Mouse (Mus musculus): ENCODE measurements around the gene Mt1. TPM values are rescaled to one million over a fixed set of nuclear protein-coding genes. Genes with fewer than 3 reads are reported as not detected.

Mt1 gene
- polyA plus RNA-seq, 1 experiment from 2014 or later: 662 TPM

GRCm38 (mm10) chr8:94213819-94214218 is 34.9 kb downstream of the Mt1 start:
- H3K9ac ChIP-seq (ENCODE audit: low read length): peak overlapping the region; percentile 41; the same call in 1 of the 2 replicates
- WGBS: 60% methylated on average over 6 of the region's 6 CpGs
- no peak for ATAC-seq (replicated peaks; ENCODE audit: extremely low read depth, insufficient read depth, low FRiP score)

DNA sequence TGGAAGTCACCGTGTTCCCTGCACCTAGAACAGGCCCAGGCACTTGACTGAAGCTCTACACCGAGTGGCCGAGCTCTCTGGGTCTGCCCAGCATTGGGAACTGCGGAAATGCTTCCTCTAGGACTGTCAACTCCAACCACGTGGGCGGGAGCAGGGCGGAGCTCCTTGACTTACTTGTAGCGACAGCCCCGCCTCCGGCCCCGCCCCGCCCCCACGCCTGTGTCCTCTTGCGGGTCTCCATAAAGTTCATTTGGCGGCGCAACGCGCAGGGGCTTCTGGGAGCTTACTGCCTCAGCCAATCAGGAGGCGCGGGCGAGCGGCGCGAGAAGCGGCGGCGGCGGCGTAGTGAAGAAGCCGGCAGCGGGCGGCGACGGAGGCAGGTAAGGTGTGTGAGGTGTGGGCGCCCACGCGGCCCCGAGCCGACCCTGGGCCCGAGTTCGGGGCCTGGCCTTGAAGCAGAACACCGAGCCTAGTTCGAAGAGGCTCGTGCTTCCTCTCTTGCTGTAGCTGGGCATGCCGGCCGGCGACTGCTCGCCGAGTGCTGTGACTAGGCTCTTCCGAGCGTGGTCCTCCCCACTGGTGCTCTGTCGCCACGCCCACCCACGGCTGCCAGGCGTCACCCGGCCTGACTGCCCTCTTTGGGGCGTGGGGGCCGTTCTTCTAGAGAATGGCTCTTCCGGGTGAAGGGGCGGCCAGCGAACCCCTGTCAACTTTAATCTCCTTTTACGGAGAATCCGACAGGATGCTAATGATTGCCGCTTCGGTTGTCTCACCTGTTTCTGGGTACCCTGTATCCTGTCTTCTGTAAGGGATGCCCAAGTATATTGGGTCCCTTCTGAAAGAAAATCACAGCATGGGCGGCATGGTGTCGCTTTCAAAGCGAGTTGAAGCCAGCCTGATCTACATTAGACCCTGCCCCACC is 35.6 kb downstream of the Mt1 start, which contains the start of gene Nup93:
Gene Nup93 (plus strand): TSS at position 313 of the 922 bp plus-strand sequence.
- Histone ChIP-seq H3K4me1 (ENCODE audit: control insufficient read depth, insufficient read depth, low read length) (peaks cover 17% of the 10 kb centered on the region), H3K9ac (ENCODE audit: low read length) (peak within 1 kb of the TSS; percentile 93), H3K27ac (ENCODE audit: low read length) (peak within 1 kb of the TSS; percentile 75), H3K4me3 (ENCODE audit: low read length) (peak within 1 kb of the TSS; percentile 98), H3K4me2 (ENCODE audit: low read depth, low read length) (peak within 1 kb of the TSS; percentile 69), H3K36me3 (ENCODE audit: control insufficient read depth, insufficient read depth) (no peaks in the 10 kb centered on the region), H3K27me3 (ENCODE audit: control insufficient read depth, insufficient read depth, low read length) (no peaks in the 10 kb centered on the region), H3K9me3 (replicated peaks; ENCODE audit: control insufficient read depth, low read length) (no peaks in the 10 kb centered on the region)
- peak; percentile 98 for ATAC-seq (replicated peaks; ENCODE audit: extremely low read depth, insufficient read depth, low FRiP score)
- under 1% methylated on average over 68 of the region's 68 CpGs for WGBS

More at GRCm38 (mm10) chr8:94213819-94214218, 34.9 kb downstream of the Mt1 start:
- Histone ChIP-seq H3K36me3 (ENCODE audit: control insufficient read depth, insufficient read depth) (no peaks in the 10 kb centered on the region), H3K4me3 (ENCODE audit: low read length) (peak overlapping the region; percentile 98), H3K27ac (ENCODE audit: low read length) (peak overlapping the region; percentile 73), H3K4me2 (ENCODE audit: low read depth, low read length) (peak overlapping the region; percentile 69), H3K4me1 (ENCODE audit: control insufficient read depth, insufficient read depth, low read length) (peaks cover 20% of the 10 kb centered on the region), H3K9me3 (replicated peaks; ENCODE audit: control insufficient read depth, low read length) (no peaks in the 10 kb centered on the region), H3K27me3 (ENCODE audit: control insufficient read depth, insufficient read depth, low read length) (no peaks in the 10 kb centered on the region)

DNA sequence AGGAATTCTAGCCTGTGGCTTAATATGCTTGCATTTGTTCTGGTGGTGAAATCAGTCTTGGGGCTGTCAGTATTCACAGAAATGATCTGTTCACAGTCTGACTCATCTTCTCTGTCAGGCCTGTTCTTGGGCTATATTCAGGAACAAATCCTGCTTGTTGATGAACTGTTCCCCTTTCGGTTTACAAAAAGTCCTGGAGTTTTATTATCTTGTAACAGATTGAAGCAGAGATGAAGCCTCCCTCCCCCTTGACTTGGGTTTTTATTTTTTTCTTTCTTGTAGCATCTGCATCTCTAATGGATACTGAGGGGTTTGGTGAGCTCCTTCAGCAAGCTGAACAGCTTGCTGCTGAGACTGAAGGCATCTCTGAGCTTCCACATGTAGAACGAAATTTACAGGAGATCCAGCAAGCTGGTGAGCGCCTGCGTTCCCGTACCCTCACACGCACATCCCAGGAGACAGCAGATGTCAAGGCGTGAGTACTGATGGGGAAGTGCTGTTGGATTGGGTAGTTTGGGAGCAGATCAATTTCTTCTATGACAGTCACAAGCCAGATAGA is 48.6 kb downstream of the Mt1 start:
- no peaks in the 10 kb centered on the region for H3K9me3 ChIP-seq (replicated peaks; ENCODE audit: control insufficient read depth, low read length)
- H3K36me3 ChIP-seq (ENCODE audit: control insufficient read depth, insufficient read depth): 0 out of 2 replicates have a peak, but pooled peaks cover 4% of the 10 kb centered on the region
- H3K4me2 ChIP-seq (ENCODE audit: low read depth, low read length): no peak overlapping the region
- H3K27ac ChIP-seq (ENCODE audit: low read length): no peak overlapping the region
- WGBS: 81% methylated on average over 7 of the region's 7 CpGs
- no peaks in the 10 kb centered on the region for H3K27me3 ChIP-seq (ENCODE audit: control insufficient read depth, insufficient read depth, low read length)
- no peaks in the 10 kb centered on the region for H3K4me1 ChIP-seq (ENCODE audit: control insufficient read depth, insufficient read depth, low read length)
- ATAC-seq (replicated peaks; ENCODE audit: extremely low read depth, insufficient read depth, low FRiP score): no peak
- H3K4me3 ChIP-seq (ENCODE audit: low read length): no peak overlapping the region
- no peak overlapping the region for H3K9ac ChIP-seq (ENCODE audit: low read length)

Other genes with a start within 250 kb of the Mt1 start
- 43.3 and 45.5 TPM in 2 replicates for gene Amfr, start 166.2 kb upstream of the Mt1 start, polyA plus RNA-seq (2015; fragmentation: Nextera tagmentation; extraction: Ambion mirVana)
- 64.5 and 76.9 TPM in 2 replicates for gene Nudt21, start 142.1 kb upstream of the Mt1 start, polyA plus RNA-seq (2015; fragmentation: Nextera tagmentation; extraction: Ambion mirVana)
- 11.1 and 12.2 TPM in 2 replicates for gene Ogfod1, start 141.9 kb upstream of the Mt1 start, polyA plus RNA-seq (2015; fragmentation: Nextera tagmentation; extraction: Ambion mirVana)
- 9.8 and 12.4 TPM in 2 replicates for gene Bbs2, start 80.2 kb upstream of the Mt1 start, polyA plus RNA-seq (2015; fragmentation: Nextera tagmentation; extraction: Ambion mirVana)
- not detected in 2 replicates for gene Mt4, start 41.9 kb upstream of the Mt1 start, polyA plus RNA-seq (2015; fragmentation: Nextera tagmentation; extraction: Ambion mirVana)
- gene Mt3, start 26.5 kb upstream of the Mt1 start, polyA plus RNA-seq (2015; fragmentation: Nextera tagmentation; extraction: Ambion mirVana): 57.4 and 68.9 TPM in 2 replicates
- 58.8 and 59.5 TPM in 2 replicates for gene Mt2, start 6.4 kb upstream of the Mt1 start, polyA plus RNA-seq (2015; fragmentation: Nextera tagmentation; extraction: Ambion mirVana)
- 58.9 and 60.3 TPM in 2 replicates for gene Nup93, start 35.5 kb downstream of the Mt1 start, polyA plus RNA-seq (2015; fragmentation: Nextera tagmentation; extraction: Ambion mirVana)
- not detected in 2 replicates for gene Slc12a3, start 150.1 kb downstream of the Mt1 start, polyA plus RNA-seq (2015; fragmentation: Nextera tagmentation; extraction: Ambion mirVana)
- gene Herpud1, start 207.4 kb downstream of the Mt1 start, polyA plus RNA-seq (2015; fragmentation: Nextera tagmentation; extraction: Ambion mirVana): 107 and 120 TPM in 2 replicates